Mouse (Mus musculus): ENCODE data around the gene Arntl2.
A peak's percentile ranks its signal among the peaks of the same experiment; 100 is the strongest.
"Not testable (repeated sequence)": the region's sequence is repeated elsewhere in the genome, so short reads cannot be mapped to it uniquely, and the experiment has no call there.

Gene Arntl2

DNA sequence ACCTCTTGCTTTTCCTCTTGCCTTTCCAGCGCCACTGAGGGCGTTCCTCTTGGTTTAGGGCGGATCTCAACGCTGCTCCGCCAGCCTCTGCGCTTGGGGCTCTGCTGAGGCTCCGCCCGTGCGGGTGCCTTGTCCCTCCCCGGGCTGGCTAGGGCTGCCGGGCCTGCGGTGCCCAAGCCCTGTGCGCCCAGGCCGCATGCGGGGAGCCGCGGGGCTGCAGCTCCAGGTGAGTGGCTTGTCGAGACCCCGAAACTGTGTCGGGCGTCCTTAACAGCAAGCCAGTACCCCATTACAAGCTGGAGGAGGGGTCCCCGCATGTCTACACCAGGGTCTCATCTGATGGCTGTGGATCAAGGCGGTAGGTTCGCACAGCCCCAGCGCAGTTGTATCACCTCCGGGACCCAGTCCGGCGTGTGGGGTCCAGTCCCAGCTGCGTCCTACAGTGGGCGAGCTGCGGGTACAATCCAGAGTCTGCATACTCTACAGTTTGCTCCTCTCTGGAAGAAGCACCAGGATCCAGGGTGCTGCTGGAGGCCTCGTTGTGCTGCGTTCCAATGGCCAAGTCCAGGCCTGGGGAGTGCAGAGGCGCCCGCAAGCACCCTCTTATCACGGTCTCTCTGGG is at the start of gene Arntl2:
TSS of gene Arntl2 (plus strand) at position 132 of the 622 bp plus-strand sequence.
- DNase-seq (ENCODE audit: extremely low spot score, low spot score): peak; percentile 82

DNA sequence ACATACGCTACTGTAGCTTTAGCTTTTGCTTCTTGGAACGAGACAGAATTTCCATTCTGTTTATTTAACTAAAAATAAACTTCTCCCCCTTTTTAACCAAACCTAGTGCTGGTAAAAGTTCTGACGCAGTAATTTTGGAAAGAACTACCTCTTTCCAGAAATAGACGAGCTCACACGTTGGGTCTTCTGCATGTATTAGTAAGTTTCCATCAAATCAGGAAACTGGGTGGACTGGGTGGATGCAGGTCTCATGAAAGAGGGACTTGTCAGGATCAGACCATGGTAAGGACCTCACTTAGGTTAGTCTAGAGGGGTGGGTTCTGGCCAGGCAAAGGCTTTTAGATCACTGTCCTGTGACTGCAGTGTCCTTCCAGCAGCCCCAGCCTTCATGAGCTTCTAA is 49.3 kb upstream of the Arntl2 start:
- DNase-seq (ENCODE audit: extremely low spot score, low spot score): no peak

DNA sequence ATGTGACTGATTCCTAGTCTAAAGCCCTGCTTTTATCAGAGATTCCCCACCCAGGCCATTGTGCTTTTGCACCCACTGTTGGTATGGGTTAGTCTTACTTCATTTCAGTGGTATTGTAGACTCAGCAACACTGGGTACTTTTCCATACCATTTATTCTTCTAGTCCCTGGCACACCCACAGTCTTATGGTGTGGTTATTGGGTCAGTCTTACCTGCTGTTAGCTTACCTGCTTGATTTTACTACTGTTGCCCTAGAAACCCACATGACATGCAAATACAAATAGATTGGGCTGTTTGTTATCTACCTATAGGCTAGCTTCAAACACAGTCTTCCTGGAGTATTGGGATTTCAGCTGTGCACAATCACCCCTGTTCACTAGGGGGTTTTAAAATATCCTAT is 48.8 kb upstream of the Arntl2 start:
- DNase-seq (ENCODE audit: extremely low spot score, low spot score): no peak

DNA sequence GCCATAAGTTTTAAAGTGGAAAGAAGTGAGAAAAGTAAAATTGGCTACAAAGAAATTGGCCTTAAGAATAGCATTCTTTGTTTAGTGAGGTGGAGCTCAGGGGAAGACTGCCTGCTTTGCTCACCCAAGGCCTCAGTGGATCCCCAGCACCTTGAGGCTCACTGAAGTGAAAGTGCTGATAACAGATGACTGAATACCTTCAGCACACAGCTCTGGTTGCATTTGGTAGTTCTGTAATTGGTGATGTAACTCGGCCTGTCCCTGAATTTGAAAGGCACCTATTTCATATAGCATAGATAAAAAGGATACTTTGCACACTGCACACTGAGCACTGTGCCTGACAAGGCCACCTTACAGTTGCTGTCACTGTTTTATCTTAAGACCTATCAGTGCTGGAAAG is 47.6 kb upstream of the Arntl2 start:
- DNase-seq (ENCODE audit: extremely low spot score, low spot score): no peak

DNA sequence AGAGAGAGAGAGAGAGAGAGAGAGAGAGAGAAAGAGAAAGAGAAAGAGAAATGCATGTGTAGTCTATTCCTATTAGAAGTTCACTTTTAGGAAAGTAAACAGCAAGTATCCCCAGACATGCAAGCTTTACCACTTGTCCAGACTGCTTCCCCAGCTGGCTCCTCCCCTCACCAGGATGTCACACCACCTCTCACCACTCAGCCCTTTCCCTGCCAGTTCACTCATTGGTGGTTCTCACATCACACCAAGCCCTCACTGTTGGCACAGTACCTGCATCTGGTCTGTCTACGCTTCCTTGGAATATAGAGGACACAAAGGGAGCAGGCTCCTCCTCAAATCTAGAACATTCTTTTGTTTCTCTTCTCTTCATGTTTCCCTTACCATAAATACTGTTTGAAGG is 44.2 kb upstream of the Arntl2 start:
- no peak for DNase-seq (ENCODE audit: extremely low spot score, low spot score)

DNA sequence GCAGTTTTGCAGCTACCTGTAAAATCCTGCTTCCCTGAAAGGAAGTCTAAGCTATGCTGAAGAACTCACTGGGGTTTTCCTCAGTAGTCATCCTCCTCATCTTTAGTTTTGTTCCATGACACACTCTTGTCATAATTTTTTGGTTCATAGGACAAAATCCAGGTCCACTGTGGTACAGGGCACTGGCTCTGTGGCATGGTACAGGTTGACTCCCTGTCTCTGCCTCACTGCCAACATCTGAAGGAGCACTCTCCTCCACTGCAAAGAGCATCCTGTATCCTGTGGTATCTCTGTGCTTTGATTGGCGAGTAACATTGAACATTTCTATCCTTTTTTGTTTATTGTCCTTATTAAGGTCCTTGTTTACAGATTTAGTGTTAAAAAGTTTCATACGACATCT is 43.7 kb upstream of the Arntl2 start:
- DNase-seq (ENCODE audit: extremely low spot score, low spot score): no peak

DNA sequence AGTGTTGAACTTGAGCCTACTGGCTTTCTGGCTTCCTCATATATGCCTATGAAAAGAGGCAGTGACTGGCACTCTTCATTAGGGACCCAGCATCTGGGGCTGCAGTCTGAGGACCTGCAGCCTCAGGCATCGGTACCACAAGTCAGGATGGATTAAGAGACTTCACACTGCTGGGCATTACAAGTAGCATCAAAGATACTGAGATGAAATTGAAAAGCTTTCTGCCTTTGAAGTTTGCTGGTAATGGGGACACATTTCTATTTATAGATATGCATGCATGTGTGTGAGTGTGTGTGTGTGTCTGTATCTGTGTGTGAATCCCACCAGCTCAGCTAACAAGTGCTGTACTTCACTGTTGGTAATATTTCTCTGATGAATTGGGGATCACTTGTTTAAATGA is 43.2 kb upstream of the Arntl2 start:
- DNase-seq (ENCODE audit: extremely low spot score, low spot score): no peak

DNA sequence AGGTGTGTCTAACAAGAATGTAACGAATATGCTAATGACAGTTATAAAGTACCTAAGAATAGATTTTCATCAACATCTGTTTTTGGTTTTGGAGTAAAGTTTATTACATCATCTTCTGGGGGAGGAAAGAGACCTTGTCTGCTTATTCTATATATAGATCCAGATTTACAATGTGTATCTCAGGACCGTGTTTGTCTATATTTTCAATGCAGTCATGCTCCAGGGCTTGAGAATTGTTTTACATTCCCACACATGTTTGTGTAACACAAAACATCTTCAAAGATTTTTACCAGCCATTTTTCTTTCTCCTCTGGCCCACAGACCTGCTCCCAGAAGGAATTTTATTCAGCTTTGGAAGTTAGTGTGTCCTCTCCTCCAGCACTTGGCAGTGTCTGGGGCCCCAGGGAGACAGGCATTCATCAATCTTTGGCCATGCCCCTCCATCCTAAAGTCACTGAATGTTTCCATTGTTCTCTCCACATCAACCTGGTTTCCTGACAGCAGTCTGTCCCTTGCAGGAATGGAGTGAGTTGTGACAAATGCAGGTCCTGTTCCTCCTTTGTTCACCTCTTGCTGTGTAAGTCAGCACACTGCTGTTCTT is 42.2 kb upstream of the Arntl2 start:
- peak; percentile 22 for DNase-seq (ENCODE audit: extremely low spot score, low spot score)

DNA sequence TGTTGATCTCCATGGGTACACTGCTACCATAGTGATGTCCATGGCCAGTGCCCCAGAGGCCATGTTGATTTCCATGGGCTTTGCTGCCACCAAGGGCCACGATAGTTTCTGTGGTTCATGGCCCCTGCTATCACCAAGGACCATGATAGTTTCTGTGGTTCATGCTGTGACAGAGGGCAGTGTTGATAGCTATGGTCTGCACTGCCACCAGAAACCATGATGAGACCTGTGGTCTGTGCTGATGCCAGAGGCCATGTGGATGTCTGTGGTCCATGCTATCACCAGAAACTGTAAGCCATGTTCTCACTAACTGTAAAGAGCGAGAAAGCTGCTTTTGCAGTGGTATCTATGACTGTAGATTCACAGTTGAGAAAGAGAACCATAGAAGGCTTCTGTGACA is 40.7 kb upstream of the Arntl2 start:
- DNase-seq (ENCODE audit: extremely low spot score, low spot score): no peak

DNA sequence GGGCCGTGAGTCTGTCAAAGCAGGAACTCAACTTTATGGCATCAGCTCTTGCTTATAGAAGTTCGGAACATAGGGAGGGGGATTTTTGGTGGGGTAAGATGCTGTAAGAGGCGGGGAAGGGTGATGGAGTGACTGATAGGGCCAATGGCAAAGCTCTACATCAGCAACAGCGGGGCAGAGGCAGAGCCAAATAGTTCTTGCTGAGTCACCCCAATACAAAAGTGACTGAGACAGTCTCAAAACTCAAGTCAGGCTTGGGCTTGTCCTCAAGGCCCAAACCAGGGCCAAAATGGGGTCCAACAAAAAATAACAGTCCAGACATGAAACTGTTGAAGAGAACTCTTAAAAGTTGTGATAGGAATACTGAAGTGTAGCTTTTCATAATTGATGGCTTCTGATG is 40.2 kb upstream of the Arntl2 start:
- DNase-seq (ENCODE audit: extremely low spot score, low spot score): no peak

DNA sequence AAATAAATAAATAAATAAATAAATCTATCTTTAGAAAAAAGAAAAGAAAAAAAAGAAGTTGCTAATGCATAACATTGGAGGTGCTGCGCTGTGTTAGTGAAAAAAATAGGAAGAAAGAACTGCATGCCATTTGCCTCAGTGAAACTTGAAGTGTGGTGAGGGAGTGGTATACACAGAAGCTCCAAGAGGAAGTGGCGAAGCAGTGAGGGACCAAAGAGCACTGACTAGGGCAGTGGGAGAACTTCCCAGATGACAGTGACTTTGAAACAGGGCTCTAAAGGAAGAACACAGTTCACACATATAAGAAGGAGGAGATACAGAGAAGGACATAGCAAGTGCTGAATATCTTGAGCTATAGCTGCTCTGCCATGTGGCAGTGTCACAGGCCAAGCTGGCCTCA is 36.8 kb upstream of the Arntl2 start:
- DNase-seq (ENCODE audit: extremely low spot score, low spot score): no peak

DNA sequence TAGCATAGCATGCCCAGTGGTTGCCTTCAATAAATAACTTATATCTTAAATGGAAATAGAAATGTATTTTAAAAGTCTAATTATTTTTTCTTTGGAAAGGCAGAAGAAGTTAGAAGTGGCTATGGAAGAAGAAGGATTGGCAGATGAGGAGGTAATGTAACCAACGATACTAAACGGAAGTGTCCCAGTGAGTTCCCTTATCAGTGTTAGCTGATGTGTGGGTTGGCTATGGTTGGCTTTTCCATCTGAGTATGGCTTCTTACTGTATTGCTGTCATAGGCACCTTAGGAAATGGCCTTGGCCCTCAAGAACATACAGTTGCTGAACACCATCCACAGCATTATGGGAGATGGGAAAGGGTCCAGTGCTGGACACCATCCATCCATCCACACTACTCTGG is 35.8 kb upstream of the Arntl2 start:
- DNase-seq (ENCODE audit: extremely low spot score, low spot score): no peak

DNA sequence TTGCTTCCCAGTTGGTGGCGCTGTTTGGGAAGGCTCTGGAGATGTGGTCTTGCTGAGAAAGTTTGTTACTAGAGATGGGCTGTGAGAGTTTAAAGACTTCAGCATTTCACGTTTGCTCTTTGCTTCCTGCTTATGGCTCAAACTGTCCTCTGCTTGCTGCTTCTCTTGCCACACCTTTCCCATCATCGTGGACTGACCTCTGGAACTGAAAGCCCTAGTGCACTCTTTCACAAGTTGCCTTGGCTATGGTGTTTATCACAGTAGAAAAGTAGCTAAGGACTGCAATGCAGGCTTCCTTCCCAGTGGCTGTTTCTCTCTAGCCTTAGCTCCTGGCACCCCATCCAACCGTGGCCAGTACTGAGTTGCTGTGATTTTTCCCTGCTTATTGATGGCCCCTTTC is 35.1 kb upstream of the Arntl2 start:
- DNase-seq (ENCODE audit: extremely low spot score, low spot score): no peak

DNA sequence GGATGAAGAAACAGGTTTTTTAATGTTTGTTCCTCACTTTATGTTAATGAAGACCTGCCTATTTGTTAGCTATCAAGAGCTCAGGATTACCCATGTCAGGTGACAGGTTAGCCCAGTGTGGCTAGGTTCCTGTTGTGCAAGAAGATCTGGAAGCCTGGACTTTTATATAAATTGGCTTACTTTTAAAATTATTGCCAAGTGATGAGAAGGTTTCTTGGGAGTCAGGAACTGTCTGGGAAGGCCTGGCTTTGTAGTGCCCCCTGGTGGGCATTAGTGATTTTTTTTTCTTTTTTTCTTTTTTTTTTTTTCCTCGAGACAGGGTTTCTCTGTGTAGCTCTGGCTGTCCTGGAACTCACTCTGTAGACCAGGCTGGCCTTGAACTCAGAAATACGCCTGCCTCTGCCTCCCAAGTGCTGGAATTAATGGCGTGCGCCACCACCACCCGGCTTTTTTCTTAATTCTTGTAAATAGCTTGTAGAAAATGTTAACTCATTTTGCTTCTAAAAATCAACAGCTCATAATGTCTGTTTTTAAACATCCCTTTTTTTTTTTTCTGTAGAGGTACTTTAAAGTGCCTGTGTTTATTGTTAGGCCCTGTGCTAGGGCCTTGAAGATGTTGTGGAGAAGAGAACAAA is 33.5 kb upstream of the Arntl2 start:
- no peak for DNase-seq (ENCODE audit: extremely low spot score, low spot score)

DNA sequence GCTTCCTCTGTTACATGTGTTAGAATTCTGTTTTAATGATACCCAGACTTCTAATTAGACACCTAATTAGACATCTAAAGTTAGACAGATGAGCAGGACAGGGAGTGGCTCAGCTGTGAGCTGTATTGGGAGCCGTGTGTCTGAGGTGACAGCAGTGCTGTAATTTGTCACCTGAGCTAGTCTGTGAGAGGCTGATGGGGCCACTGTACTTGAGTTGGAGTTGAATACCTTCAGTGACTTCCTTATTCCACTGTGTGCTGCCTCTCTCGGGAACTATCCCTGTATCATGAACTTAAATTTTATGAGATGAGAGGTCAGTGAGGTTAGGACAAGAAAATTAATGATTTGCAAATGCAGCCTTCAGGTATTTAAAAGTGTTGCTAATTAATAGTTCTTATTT is 31.3 kb upstream of the Arntl2 start:
- DNase-seq (ENCODE audit: extremely low spot score, low spot score): no peak

DNA sequence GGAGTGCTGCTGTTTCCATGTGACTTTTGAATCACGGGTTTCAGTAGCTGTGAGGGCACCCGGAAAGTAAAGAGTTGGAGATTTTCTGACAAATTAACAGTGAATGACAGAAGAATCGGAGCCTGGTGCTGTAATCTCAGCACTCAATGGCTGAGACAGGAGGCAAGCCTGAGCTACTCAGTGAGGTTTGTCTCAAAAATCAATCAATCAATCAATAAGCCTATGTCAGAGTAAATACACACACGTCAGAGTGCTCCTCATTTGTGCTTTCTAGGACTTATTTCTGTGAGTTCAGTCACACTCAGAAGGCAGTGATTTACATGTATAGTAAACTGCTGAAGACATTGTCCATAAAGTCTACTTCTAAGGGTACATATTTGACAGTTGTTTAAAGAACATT is 30.6 kb upstream of the Arntl2 start:
- no peak for DNase-seq (ENCODE audit: extremely low spot score, low spot score)

DNA sequence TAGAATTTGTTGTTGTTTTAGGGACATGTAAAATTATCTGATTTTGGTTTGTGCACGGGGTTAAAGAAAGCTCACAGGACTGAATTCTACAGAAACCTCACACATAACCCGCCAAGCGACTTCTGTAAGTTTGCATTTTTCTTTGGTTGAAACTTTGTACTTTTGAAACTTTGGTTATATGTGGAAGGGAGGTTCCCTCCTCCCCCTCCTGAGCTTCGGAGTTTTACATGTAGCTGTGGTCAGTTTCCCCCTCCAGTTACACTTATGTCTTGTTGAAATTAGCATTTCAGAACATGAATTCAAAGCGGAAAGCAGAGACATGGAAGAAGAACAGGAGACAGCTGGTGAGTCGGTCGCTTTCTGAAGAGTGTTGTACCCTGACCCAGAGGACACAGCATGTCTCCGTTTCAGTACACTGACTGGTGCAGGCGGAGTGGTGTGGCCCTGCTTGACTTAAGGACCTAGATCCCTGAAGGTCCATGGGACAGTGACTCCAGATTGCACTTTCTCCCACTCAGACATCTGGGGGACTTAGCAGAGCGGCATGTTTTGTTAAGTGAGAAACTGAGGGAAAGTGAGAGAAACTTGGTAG is 26.9 kb upstream of the Arntl2 start:
- DNase-seq (ENCODE audit: extremely low spot score, low spot score): no peak

DNA sequence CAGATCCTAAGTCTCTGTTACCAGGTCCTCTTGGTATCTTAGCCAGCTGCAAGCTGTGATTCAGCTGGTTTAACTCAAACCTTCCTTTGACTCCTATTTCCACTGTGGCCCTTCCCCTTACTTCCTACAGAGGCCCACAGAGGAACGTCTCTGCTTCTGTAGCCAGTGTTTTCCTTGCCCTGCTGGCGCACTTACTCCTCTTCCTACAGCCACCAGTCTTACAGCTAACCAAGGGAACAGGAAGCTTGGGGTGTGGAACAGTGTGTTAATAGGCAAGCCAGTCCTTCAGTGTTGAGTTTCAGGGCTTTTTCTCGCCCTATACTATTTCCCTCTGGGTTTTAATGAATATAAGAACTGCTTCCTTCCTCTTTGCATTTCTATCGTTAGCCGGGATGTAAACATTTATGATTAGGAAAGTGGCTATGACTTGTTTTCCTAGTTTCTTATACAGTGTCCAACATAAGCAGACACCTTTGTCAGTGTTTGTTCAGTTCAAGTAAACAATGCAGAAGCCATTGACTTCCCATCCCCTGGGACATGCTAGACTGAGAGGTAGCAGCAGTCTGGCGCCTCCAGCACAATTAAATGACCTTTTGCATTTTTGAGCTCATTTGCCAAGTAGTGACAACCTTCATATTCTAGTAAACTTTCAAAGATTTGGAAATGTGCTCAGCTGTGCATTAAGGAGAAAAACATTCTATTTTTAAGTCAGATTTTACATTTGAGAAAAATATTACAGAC is 25.7 kb upstream of the Arntl2 start:
- no peak for DNase-seq (ENCODE audit: extremely low spot score, low spot score)

DNA sequence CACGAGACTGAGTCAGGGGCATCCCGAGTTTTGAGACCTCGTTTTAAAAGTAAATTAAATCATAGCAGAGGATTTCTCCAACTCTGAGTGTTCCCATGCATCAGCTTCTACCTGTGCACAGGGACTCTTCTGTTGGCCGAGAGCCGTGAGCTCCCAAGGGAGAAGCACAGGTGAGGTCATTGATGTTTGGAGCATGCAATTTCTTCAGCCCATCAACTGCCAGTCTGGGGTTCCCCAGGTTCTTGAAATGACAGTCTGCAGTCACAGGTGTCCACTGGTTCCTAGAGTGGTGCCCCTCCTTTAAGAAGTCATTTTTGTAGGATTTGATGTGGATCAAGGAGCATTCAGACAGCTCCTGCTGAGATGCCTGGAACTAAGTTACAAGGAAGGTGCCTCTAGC is 25.0 kb upstream of the Arntl2 start:
- no peak for DNase-seq (ENCODE audit: extremely low spot score, low spot score)

DNA sequence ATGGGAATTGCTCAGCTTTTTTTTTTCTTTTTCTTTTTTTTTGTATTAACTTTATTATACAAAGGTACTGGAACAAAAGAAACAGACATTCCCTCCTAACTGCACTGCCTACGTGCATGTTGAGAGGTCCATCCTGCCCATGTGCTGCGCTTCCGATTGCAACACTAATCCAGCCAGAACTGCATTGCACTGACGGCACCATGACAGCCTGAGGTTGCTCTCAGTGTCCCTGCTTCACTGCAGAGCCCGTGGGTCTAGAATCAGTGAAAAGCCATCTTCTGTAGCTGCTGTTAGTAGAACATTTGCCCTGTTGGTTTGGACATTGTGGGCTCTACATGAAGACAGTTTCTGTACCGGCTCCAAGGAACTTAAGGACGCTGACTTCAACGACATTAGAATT is 20.0 kb upstream of the Arntl2 start:
- not testable (repeated sequence) for DNase-seq (ENCODE audit: extremely low spot score, low spot score)

DNA sequence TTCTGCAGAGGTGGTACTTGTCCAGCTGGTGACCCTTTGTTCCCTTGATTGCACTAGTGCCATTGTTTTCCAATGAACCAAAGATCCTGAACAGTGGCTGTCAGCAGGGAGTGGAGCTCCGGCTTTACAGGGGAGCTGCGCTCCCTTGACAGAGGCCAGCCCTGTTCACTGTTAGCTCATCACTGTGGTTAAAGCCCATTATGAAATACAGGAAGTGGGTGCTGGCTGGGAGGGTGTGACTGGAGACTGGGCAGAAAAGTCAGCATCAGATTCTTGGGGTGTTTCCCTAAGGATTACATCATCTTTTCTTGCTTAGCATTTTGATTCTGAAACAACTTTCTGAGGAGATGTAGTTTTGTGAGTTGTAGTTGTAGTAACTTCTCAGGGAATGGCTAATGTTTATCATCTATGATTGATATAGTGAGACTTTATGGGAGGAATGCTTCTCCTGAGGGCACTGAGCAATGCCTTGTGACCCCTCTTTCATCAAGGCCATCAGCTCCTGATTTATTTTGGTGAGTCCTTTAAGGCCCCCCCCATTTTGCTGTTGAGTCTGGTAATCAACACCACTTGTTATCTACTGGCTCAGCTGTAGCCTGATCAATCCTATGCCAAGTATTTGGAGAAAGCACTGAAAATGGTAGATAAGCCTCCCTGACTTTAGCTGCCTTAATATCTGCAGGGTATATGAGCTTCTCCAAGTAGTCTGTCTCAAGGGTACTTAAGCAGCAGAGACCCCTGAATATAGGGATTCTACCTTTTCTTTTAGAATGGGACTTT is 19.1 kb upstream of the Arntl2 start:
- DNase-seq (ENCODE audit: extremely low spot score, low spot score): no peak

Measured in neural tube, embryonic 10.5 days (tissue).